Mouse (Mus musculus) ES-Bruce4 (cell line): ENCODE results near the gene Stn1.

Experiments used
- CTCF ChIP-seq: IDR thresholded peaks from one replicate; pipeline ENCODE4 v1.8.1; 2011; ENCODE audit warnings: low read depth, low read length
- POLR2A ChIP-seq: IDR thresholded peaks from one replicate; pipeline ENCODE4 v1.8.1; 2011; ENCODE audit warnings: low read length; ENCODE audit not compliant: insufficient read depth

DNA sequence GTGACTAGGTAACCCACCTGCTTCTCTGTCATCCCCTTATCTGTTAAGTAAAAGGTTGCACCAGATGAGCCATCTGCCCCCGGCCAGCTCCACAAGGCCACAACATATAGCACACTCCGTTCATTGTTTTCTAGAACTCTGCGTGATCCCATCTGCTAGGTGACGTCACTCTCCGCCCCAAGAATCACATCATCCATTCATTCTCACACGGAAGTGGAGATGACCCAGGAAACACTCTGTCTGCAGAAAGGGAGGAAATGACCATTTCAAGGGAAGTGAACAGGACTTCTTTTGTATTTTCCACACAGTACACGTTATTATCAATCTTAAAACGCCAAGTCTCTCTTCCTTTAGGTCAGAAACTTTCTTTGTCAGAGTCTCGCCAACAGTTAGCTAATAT, 75.9 kb downstream of the Stn1 start:
- TF ChIP-seq POLR2A: no peak
- no peak for TF ChIP-seq CTCF
